Mouse (Mus musculus) erythroblast, embryonic 14.5 days (primary cell): ENCODE measurements around the gene C1s2.

Source experiments
- GATA1 ChIP-seq: IDR thresholded peaks from 2 replicates; pipeline ENCODE4 v1.6.1; 2012; ENCODE audit warnings: low read length, inconsistent platforms, mixed read lengths
- TAL1 ChIP-seq: IDR thresholded peaks from 3 replicates; pipeline ENCODE4 v1.6.1; 2012; ENCODE audit warnings: low read length, inconsistent platforms, mixed read lengths

- TF ChIP-seq GATA1 = no peak
- no peak for TF ChIP-seq TAL1
Measured at GRCm38 (mm10) chr6:124673619-124674018, 37.7 kb upstream of the C1s2 start.
